Mouse (Mus musculus): ENCODE measurements at regions not wholly inside any gene's neighbourhood (a gene's known extent, or its start where the extent isn't known, plus 50 kb on each side); places are given as distances from the start of the nearest gene placed in this dataset.
A peak's percentile ranks its signal among the peaks of the same experiment; 100 is the strongest.

DNA sequence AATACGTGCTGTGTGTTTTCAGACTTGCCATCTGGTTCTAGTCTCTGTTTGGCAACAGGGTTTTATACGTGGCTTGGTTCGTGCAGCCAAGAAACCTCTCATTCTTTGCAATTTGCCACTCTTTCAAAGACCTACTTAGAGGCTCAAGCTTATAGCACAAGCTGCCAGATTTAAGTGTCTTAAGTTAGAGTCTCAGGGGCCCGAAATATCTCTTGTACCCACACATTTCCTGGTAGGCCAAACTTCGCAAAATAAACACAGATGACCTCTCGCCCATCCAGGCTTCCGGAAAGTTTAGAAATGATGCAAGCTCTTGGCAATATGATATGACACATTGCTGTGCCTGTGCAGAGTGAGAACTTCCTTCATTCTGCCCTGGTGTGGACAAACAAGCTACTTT lies 54.8 kb upstream of the Fndc3b start:
- H3K9me3 ChIP-seq = no peaks in the 10 kb centered on the region
- H3K4me3 ChIP-seq = no peak overlapping the region
- H3K27ac ChIP-seq (replicated peaks) = peak overlapping the region; percentile 61; the same call in 1 of the 2 replicates
- 69% methylated on average over 7 of the region's 7 CpGs for WGBS
- H3K27me3 ChIP-seq (replicated peaks; ENCODE audit: low read depth, poor library complexity, severe bottlenecking) = no peaks in the 10 kb centered on the region
- peaks cover 11% of the 10 kb centered on the region for H3K4me1 ChIP-seq
- no peak for DNase-seq (ENCODE audit: low spot score)
- H3K36me3 ChIP-seq (replicated peaks) = no peaks in the 10 kb centered on the region

DNA sequence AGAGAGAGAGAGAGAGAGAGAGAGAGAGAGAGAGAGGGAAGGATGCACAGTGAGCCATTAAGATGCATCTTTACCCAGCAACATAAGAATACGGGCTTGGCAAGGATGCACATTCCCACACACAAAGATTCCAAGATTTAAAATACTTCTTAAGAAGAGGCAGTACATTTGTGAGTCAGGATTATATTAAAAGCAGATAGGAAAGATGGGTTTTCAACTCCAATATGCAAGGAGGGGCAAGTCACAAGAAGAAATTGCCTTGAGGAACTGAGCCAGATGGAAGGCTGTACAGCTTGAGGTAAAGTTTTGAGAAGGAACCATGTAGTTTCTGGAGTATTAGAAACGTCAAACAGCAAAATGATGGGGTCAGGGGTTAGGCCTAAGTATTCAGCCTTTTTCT lies 53.4 kb upstream of the Fndc3b start:
- no peaks in the 10 kb centered on the region for H3K9me3 ChIP-seq
- WGBS = 75% methylated on average over 2 of the region's 2 CpGs
- H3K27me3 ChIP-seq (replicated peaks; ENCODE audit: low read depth, poor library complexity, severe bottlenecking) = no peaks in the 10 kb centered on the region
- H3K4me3 ChIP-seq = no peak overlapping the region
- no peak overlapping the region for H3K27ac ChIP-seq (replicated peaks)
- peaks cover 11% of the 10 kb centered on the region for H3K4me1 ChIP-seq
- no peak for DNase-seq (ENCODE audit: low spot score)
- no peaks in the 10 kb centered on the region for H3K36me3 ChIP-seq (replicated peaks)

DNA sequence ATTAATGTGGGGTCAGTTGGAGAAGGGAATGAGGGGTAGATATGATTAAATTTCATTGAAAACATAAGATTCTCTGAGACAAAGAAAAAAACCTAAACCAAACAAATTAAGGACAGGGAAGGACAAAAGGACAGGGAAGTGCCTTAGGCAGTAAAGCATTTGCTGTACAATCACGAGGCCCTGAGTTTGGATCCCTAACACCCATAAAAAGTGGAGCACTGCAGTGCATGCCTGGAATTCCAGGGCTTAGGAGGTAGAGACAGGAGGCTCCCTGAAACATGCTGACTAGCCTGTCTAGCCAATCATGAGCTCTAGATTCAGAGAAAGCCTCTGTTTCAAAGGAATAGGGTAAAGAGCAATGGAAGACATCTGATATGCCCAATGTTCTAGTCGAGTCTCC lies 49.9 kb upstream of the Fndc3b start:
- 57% methylated on average over 2 of the region's 2 CpGs for WGBS
- Histone ChIP-seq H3K36me3 (replicated peaks) (no peaks in the 10 kb centered on the region), H3K9me3 (no peaks in the 10 kb centered on the region), H3K27me3 (replicated peaks; ENCODE audit: low read depth, poor library complexity, severe bottlenecking) (no peaks in the 10 kb centered on the region), H3K4me1 (peaks cover 16% of the 10 kb centered on the region), H3K4me3 (no peak overlapping the region), H3K27ac (replicated peaks) (no peak overlapping the region)
- no peak for DNase-seq (ENCODE audit: low spot score)
